Mouse (Mus musculus): ENCODE results near the gene Cap1. TPM values are rescaled to one million over a fixed set of nuclear protein-coding genes. Genes with fewer than 3 reads are reported as not detected.

The Cap1 gene
- total RNA-seq, 4 experiments from 2014 or later: 38.4 to 47.9 (median 42.1) TPM

GRCm38 (mm10) chr4:122887336-122887735 is 1.5 kb upstream of the Cap1 start:
- no peak for DNase-seq (ENCODE audit: low spot score)

GRCm38 (mm10) chr4:122886579-122887254 is 861 bp upstream of the Cap1 start:
- DNase-seq (ENCODE audit: low spot score): no peak

GRCm38 (mm10) chr4:122884481-122885340 is 1.1 kb downstream of the Cap1 start:
- no peak for DNase-seq (ENCODE audit: low spot score)

GRCm38 (mm10) chr4:122884051-122884450 is 1.8 kb downstream of the Cap1 start:
- DNase-seq (ENCODE audit: low spot score): no peak

GRCm38 (mm10) chr4:122883294-122883693 is 2.6 kb downstream of the Cap1 start:
- DNase-seq (ENCODE audit: low spot score): no peak

GRCm38 (mm10) chr4:122882544-122882943 is 3.3 kb downstream of the Cap1 start:
- DNase-seq (ENCODE audit: low spot score): no peak

GRCm38 (mm10) chr4:122878333-122879070 is 7.4 kb downstream of the Cap1 start:
- no peak for DNase-seq (ENCODE audit: low spot score)

GRCm38 (mm10) chr4:122873512-122873911 is 12.3 kb downstream of the Cap1 start:
- DNase-seq (ENCODE audit: low spot score): no peak

GRCm38 (mm10) chr4:122873003-122873402 is 12.9 kb downstream of the Cap1 start:
- no peak for DNase-seq (ENCODE audit: low spot score)

GRCm38 (mm10) chr4:122871989-122872388 is 13.9 kb downstream of the Cap1 start:
- DNase-seq (ENCODE audit: low spot score): no peak

- no peak for DNase-seq (ENCODE audit: low spot score)
Measured at GRCm38 (mm10) chr4:122871269-122871668, 14.6 kb downstream of the Cap1 start.

GRCm38 (mm10) chr4:122870741-122871140 is 15.1 kb downstream of the Cap1 start:
- no peak for DNase-seq (ENCODE audit: low spot score)

GRCm38 (mm10) chr4:122870027-122870426 is 15.8 kb downstream of the Cap1 start:
- DNase-seq (ENCODE audit: low spot score): no peak

- no peak for DNase-seq (ENCODE audit: low spot score)
Measured at GRCm38 (mm10) chr4:122868041-122868440, 17.8 kb downstream of the Cap1 start.

- DNase-seq (ENCODE audit: low spot score): no peak
Measured at GRCm38 (mm10) chr4:122861836-122862235, 24.0 kb downstream of the Cap1 start.

GRCm38 (mm10) chr4:122859096-122859674 is 26.7 kb downstream of the Cap1 start:
- DNase-seq (ENCODE audit: low spot score): no peak

- DNase-seq (ENCODE audit: low spot score): no peak
Measured at GRCm38 (mm10) chr4:122857909-122858308, 27.9 kb downstream of the Cap1 start.

- DNase-seq (ENCODE audit: low spot score): no peak
Measured at GRCm38 (mm10) chr4:122854770-122855169, 31.1 kb downstream of the Cap1 start.

- no peak for DNase-seq (ENCODE audit: low spot score)
Measured at GRCm38 (mm10) chr4:122853691-122854090, 32.2 kb downstream of the Cap1 start.

- no peak for DNase-seq (ENCODE audit: low spot score)
Measured at GRCm38 (mm10) chr4:122851535-122851934, 34.3 kb downstream of the Cap1 start.

GRCm38 (mm10) chr4:122848150-122848621 is 37.7 kb downstream of the Cap1 start:
- no peak for DNase-seq (ENCODE audit: low spot score)

GRCm38 (mm10) chr4:122838416-122838815 is 47.4 kb downstream of the Cap1 start:
- no peak for DNase-seq (ENCODE audit: low spot score)
